Mouse (Mus musculus) gastrocnemius, adult 2 months (tissue): ENCODE data around the gene Dus3l. TPM values are rescaled to one million over a fixed set of nuclear protein-coding genes. Genes with fewer than 3 reads are reported as not detected.
A peak's percentile ranks its signal among the peaks of the same experiment; 100 is the strongest.

ENCODE experiments used
- DNase-seq: peaks from one replicate; pipeline ENCODE4 v3.0.0; 2022
- H3K27ac ChIP-seq: fragments of 200-600 bp; 2 replicates; pipeline ENCODE4 v1.8.1; 2022; ENCODE audit warnings: mild to moderate bottlenecking
- H3K4me3 ChIP-seq: fragments of 200-600 bp; 2 replicates; pipeline ENCODE4 v1.8.1; 2022; ENCODE audit warnings: mild to moderate bottlenecking, moderate library complexity
- CTCF ChIP-seq: fragments of 200-600 bp; IDR thresholded peaks from 2 replicates; pipeline ENCODE4 v1.8.1; 2022; ENCODE audit warnings: antibody characterized with exemption, mild to moderate bottlenecking, moderate library complexity
- intact Hi-C: fragments of 180-260 bp; cut with DNase I; formaldehyde crosslinking; loops from one replicate; pipeline ENCODE4 v1.15.1; 2025
- total RNA-seq, 2 experiments: library from RNA; stranded (reverse); gene quantifications; 2 replicates each; pipeline ENCODE4 v1.2.3; 2021

The Dus3l gene
- total RNA-seq, 2 experiments from 2014 or later, result 16.3 to 17.6 TPM

- no peak overlapping the region for H3K27ac ChIP-seq
- no peak for TF ChIP-seq CTCF
- DNase-seq, result no peak
- no peak overlapping the region for H3K4me3 ChIP-seq
- intact Hi-C loops, result no loop called here
These were observed 35.4 kb upstream of the Dus3l start for GRCm38 (mm10) chr17:56729151-56729550.

GRCm38 (mm10) chr17:56729656-56730055, 34.9 kb upstream of the Dus3l start:
- no peak for TF ChIP-seq CTCF
- Histone ChIP-seq H3K4me3 (no peak overlapping the region), H3K27ac (no peak overlapping the region)
- DNase-seq, result no peak
- intact Hi-C loops, result no loop called here

DNA sequence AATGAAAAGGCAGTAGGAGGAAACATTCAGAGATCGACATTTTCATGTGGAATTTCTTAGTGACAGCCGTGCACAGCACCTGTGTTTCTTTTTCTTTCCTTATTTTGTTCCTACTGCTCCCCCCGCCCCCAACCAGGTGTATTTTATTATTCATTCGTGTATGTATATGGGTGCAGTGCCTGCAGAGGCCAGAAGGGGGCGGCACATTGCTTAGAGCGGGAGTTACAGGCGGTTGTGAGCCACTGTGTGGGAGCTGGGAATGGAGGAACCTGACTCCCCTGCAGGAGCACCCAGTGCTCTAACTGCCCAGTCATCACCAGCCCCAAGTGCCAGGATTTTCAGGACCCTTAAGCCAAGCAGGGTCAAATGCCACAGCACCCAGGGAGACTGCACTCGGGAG, 28.0 kb upstream of the Dus3l start:
- Histone ChIP-seq H3K27ac (no peak overlapping the region), H3K4me3 (no peak overlapping the region)
- intact Hi-C loops, result no loop called here
- no peak for DNase-seq
- TF ChIP-seq CTCF, result peak; percentile 40

DNA sequence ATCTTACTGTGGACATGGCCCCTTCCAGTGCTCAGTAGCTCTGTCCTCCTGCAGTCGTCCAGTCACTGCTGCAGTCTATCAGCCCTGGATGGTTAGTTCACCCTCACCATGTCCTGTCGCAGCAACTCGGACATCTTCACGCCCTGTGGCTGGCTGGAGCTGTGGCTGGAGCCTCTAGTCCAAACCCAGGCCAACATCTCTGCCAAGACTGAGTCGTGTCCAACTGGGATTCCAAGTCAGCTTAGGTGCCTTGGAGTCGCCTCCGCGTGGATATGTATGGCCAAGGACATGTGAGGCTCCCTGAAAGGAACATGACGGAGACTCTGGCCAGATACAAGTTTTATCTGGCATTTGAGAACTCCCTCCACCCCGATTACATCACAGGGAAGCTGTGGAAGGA, 26.3 kb upstream of the Dus3l start:
- peak; percentile 8; the same call in 1 of the 2 replicates for TF ChIP-seq CTCF

DNA sequence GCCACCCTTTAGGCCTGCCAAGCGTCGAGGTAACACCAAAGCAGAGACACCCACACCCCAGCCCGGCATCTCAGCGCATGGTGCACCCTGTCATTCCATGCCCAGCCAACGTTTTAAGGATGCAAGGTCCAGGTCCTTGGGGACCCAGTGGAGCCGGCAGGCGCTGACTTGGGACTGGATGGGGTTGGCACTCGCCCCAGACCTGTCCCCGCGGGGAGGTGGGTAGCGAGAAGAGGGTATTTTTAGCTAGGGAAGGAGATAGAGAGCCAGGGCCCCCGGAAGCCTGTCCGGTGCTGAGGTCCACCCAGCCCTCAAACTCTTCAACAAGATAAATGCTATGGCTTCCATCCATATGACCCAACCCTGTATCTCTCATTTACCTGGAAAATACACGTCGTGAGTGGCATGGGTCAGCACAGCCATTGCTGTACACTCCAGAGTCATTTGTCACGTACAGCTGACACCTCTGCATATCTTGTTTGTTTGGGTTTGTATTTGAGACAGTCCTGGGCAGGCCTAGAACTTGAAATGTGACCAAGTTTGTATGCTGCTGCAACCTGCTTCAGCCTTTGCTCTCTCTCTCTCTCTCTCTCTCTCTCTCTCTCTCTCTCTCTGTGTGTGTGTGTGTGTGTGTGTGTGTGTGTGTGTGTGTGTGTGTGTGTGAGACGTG, 24.3 kb upstream of the Dus3l start:
- no peak for DNase-seq
- Histone ChIP-seq H3K4me3 (no peak overlapping the region), H3K27ac (no peak overlapping the region)
- no peak for TF ChIP-seq CTCF
- intact Hi-C loops, result no loop called here

More for the DNA sequence above, 26.3 kb upstream of the Dus3l start:
- peak; percentile 60 for DNase-seq
- intact Hi-C loops, result no loop called here
- Histone ChIP-seq H3K27ac (no peak overlapping the region), H3K4me3 (no peak overlapping the region)

DNA sequence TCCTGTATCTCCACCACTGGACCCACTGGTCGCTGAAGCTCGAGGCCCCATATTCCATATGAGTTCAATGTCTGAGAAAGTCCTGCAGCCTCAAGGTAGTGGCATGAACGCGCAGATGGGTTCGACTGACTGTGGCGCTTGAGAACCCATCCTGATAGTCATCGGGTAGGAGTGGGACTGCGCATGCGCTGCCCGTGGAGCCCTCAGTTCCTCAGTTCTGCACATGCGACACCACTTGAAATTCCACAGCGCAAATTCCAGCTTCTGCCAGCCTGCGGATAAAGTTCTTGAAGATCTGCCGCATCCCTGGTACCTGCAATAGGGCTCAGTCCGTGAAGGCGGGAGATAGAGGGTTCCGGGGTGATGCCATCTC, 23.8 kb upstream of the Dus3l start:
- no peak for TF ChIP-seq CTCF
- no peak for DNase-seq
- H3K4me3 ChIP-seq, result no peak overlapping the region
- intact Hi-C loops, result no loop called here
- H3K27ac ChIP-seq, result no peak overlapping the region

DNA sequence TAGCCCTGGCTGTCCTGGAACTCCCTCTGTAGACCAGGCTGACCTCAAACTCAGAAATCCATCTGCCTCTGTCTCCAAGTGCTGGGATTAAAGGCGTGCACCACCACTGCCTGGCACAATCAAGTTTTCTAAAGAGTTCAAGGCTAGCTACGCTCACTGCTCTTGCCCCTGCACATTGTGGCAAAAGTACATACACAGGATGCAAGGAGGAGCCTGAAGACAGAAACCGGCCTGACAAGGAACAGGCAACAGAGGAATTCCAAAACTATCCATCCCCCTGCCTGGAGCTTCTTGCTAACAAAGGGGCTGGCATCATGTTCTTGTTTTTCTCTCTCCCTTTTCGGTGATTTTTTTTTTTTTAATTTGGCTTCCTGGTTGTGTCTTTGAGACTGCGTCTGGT, 20.4 kb upstream of the Dus3l start:
- intact Hi-C loops, result no loop called here
- no peak for TF ChIP-seq CTCF
- H3K27ac ChIP-seq, result no peak overlapping the region

GRCm38 (mm10) chr17:56751404-56752072, 13.0 kb upstream of the Dus3l start:
- Histone ChIP-seq H3K4me3 (peak overlapping the region; percentile 37), H3K27ac (no peak overlapping the region)
- intact Hi-C loops, result no loop called here
- no peak for DNase-seq
- TF ChIP-seq CTCF, result no peak

More for the DNA sequence above, 20.4 kb upstream of the Dus3l start:
- DNase-seq, result no peak
- H3K4me3 ChIP-seq, result no peak overlapping the region

DNA sequence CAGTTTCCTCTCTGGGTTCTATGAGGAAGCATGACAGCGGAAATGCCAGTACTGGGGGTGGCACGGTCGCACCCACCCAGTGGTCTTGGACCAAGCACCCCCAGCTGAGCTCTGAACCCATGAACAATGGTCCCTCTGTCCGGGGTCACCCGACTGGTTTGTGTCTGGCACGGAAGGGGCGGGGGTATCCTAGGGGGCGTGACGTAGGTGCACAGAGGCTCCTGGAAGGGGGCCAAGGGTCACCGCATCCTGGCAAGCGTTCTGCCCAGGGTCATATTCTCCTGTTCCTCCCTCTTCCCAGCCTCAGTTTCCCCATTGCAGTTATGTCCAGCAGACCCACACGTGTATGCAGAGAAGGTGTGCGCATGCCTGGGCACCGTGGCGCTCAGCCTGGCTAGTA, 11.1 kb upstream of the Dus3l start:
- no peak for DNase-seq
- no peak overlapping the region for H3K27ac ChIP-seq
- H3K4me3 ChIP-seq, result no peak overlapping the region
- TF ChIP-seq CTCF, result no peak
- intact Hi-C loops, result no loop called here

DNA sequence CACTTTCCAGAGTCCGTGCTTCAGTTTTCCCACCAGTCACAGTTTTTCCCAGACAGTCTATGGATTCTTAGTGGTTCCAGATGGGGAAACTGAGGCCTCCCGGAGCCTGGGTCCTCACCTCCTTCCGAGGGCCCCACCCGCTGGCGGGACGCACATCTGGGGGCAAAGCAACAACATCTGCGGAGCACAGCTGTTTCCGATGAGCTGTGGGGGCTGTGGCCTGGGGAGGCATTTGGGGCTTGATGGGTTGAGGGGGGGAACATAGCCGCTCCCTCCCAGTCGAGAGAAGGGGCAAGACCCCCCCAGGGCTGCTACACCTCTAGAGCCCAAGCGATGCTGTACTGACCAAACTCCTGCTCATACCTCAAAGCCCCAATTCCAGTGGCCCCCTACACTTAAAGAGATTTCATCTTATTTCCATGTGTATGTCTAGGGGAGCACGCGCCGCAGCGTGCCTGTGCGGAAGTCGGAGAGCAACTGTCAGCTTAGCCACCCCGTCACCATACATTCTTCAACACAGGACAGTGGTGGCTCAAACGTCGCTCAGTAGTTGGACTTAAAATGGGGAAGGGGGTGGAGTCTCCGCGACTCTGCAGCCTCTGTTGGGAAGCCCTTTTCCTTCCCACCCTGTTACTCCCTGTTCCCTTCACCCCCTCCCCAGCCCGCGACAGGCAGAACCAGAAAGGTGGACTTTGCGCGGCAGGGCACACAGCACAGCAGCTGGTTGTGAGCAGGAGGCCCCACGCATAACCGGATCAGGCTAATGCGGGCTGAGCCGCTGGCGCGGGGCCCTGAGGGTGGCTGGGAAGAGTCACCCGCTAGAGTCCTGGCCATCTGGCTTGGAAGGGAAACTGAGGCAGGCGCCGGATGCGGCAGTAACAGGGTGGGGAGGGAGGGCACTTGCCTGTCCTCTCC, 10.0 kb upstream of the Dus3l start:
- TF ChIP-seq CTCF, result no peak
- no peak overlapping the region for H3K27ac ChIP-seq
- H3K4me3 ChIP-seq, result no peak overlapping the region
- intact Hi-C loops, result loop anchor here (5.0 kb wide), 1 partner anchor 77 kb away; no protein-coding TSS in a partner anchor
- DNase-seq, result no peak

GRCm38 (mm10) chr17:56756703-56757399, 7.7 kb upstream of the Dus3l start:
- H3K4me3 ChIP-seq, result peak overlapping the region; percentile 81
- TF ChIP-seq CTCF, result peak; percentile 69
- peak; percentile 68 for DNase-seq
- peak overlapping the region; percentile 59 for H3K27ac ChIP-seq
- intact Hi-C loops, result loop anchor here (1.0 to 5.0 kb wide), 2 partner anchors 40 to 80 kb away; partner anchors contain the start of gene Ndufa11
